Mouse (Mus musculus) intestine, postnatal 0 days (tissue): Measurements from ENCODE around the gene Fam241b. TPM values are rescaled to one million over a fixed set of nuclear protein-coding genes. Genes with fewer than 3 reads are reported as not detected.

Experiments
- ATAC-seq: fragments of 200-750 bp; cut with Nextera tagmentation; 2 replicates; pipeline ENCODE4 v1.8.0; 2017; ENCODE audit warnings: mild to moderate bottlenecking, moderate TSS enrichment, moderate library complexity
- H3K27ac ChIP-seq: fragments of 300-500 bp; sonication (generic); 2 replicates; pipeline ENCODE4 v1.5.1; 2014; ENCODE audit warnings: mild to moderate bottlenecking, low read depth, low read length, moderate library complexity
- H3K27me3 ChIP-seq: fragments of 300-500 bp; sonication (generic); replicated peaks from 2 replicates; pipeline ENCODE4 v1.6.1; 2014; ENCODE audit warnings: low read length, mixed read lengths; ENCODE audit not compliant: control insufficient read depth, insufficient read depth
- H3K36me3 ChIP-seq: fragments of 300-500 bp; sonication (generic); 2 replicates; pipeline ENCODE4 v1.6.1; 2014; ENCODE audit warnings: mild to moderate bottlenecking, moderate library complexity; ENCODE audit not compliant: control insufficient read depth, insufficient read depth
- H3K4me1 ChIP-seq: fragments of 300-500 bp; sonication (generic); replicated peaks from 2 replicates; pipeline ENCODE4 v1.6.1; 2014; ENCODE audit warnings: antibody characterized with exemption, low read length, mixed read lengths; ENCODE audit not compliant: control insufficient read depth, insufficient read depth
- H3K4me2 ChIP-seq: fragments of 300-500 bp; sonication (generic); replicated peaks from 2 replicates; pipeline ENCODE4 v1.6.1; 2014; ENCODE audit warnings: low read depth, mild to moderate bottlenecking, moderate library complexity
- H3K4me3 ChIP-seq: fragments of 300-500 bp; sonication (generic); 2 replicates; pipeline ENCODE4 v1.5.1; 2014; ENCODE audit warnings: low read depth, low read length
- H3K9ac ChIP-seq: fragments of 300-500 bp; sonication (generic); 2 replicates; pipeline ENCODE4 v1.6.1; 2014; ENCODE audit warnings: mild to moderate bottlenecking, low read depth, low read length
- H3K9me3 ChIP-seq: fragments of 300-500 bp; sonication (generic); 2 replicates; pipeline ENCODE4 v1.6.1; 2016; ENCODE audit warnings: mixed run types; ENCODE audit not compliant: control insufficient read depth
- CTCF ChIP-seq: sonication (generic); IDR thresholded peaks from 2 replicates; pipeline ENCODE4 v1.5.1; 2016; ENCODE audit warnings: low read depth, mild to moderate bottlenecking, control low read depth, antibody characterized with exemption, moderate library complexity
- WGBS: fragments of 180-500 bp; shearing (Covaris S2); extraction: QIAGEN DNeasy Blood & Tissue Kit; methylation state at CpG from one replicate; pipeline ENCODE4 v1.1.7; 2014; 5-methylcytosine and 5-hydroxymethylcytosine counted together
- polyA plus RNA-seq: library from polyadenylated mRNA; unstranded; fragments of >200 nt; fragmentation: Nextera tagmentation; extraction: Ambion mirVana; gene quantifications from 2 replicates; pipeline ENCODE4 v1.2.1, GENCODE M21; 2015

The Fam241b gene
- polyA plus RNA-seq, 1 experiment from 2014 or later, result 47.3 TPM

GRCm38 (mm10) chr10:62060224-62060913 lies 83.4 kb downstream of the Fam241b start:
- no peaks in the 10 kb centered on the region for H3K9me3 ChIP-seq

GRCm38 (mm10) chr10:62058508-62059375 lies 85.0 kb downstream of the Fam241b start:
- Histone ChIP-seq H3K36me3 (no peaks in the 10 kb centered on the region), H3K4me2 (no peak overlapping the region), H3K9ac (no peak overlapping the region), H3K4me1 (0 out of 2 replicates have a peak, but pooled peaks cover 9% of the 10 kb centered on the region), H3K9me3 (no peaks in the 10 kb centered on the region), H3K4me3 (no peak overlapping the region), H3K27me3 (no peaks in the 10 kb centered on the region), H3K27ac (no peak overlapping the region)
- WGBS, result 63% methylated on average over 13 of the region's 13 CpGs
- ATAC-seq, result peak; percentile 48; the same call in 1 of the 2 replicates
- TF ChIP-seq CTCF, result no peak

More at GRCm38 (mm10) chr10:62060224-62060913, 83.4 kb downstream of the Fam241b start:
- Histone ChIP-seq H3K36me3 (no peaks in the 10 kb centered on the region), H3K27ac (no peak overlapping the region), H3K27me3 (no peaks in the 10 kb centered on the region), H3K4me1 (0 out of 2 replicates have a peak, but pooled peaks cover 9% of the 10 kb centered on the region), H3K9ac (no peak overlapping the region), H3K4me2 (no peak overlapping the region), H3K4me3 (no peak overlapping the region)
- ATAC-seq, result no peak
- TF ChIP-seq CTCF, result no peak
- WGBS, result 45% methylated on average over 16 of the region's 16 CpGs

Other genes with a start within 250 kb of the Fam241b start
- 5.4 and 5.7 TPM in 2 replicates for gene Col13a1, start 164.8 kb downstream of the Fam241b start, polyA plus RNA-seq
- 1.4 and 1.5 TPM in 2 replicates for gene Neurog3, start 10.8 kb downstream of the Fam241b start, polyA plus RNA-seq
- gene Tspan15, start 87.3 kb upstream of the Fam241b start, polyA plus RNA-seq, result 96.8 and 100 TPM in 2 replicates
- 0.31 and 0.90 TPM in 2 replicates for gene Tacr2, start 108.5 kb upstream of the Fam241b start, polyA plus RNA-seq
- gene Hk1, start 236.0 kb upstream of the Fam241b start, polyA plus RNA-seq, result 10.1 and 11.1 TPM in 2 replicates